Mouse (Mus musculus): ENCODE results near the gene Igfbp7.

- no peak for TF ChIP-seq CTCF (IDR thresholded peaks at IDR 0.05; ENCODE audit: low read depth, low read length)
- TF ChIP-seq GATA1 (IDR thresholded peaks at IDR 0.05; ENCODE audit: borderline replicate concordance, low read length): no peak
- TF ChIP-seq TAL1 (conservative IDR thresholded peaks at IDR 0.05; ENCODE audit: low read depth, low read length): no peak
- no peak for TF ChIP-seq POLR2AphosphoS5 (IDR thresholded peaks at IDR 0.05; ENCODE audit: insufficient replicate concordance, low read depth, low read length)
Observed at GRCm38 (mm10) chr5:77378027-77378426, 29.8 kb downstream of the Igfbp7 start.
